Mouse (Mus musculus) liver, embryonic 14.5 days (tissue): ENCODE results near the gene Dlgap1. TPM values are rescaled to one million over a fixed set of nuclear protein-coding genes. Genes with fewer than 3 reads are reported as not detected.

ENCODE experiments used
- ATAC-seq: fragments of 200-750 bp; cut with Nextera tagmentation; 2 replicates; pipeline ENCODE4 v1.8.0; 2017; ENCODE audit warnings: moderate number of reproducible peaks, mild to moderate bottlenecking, moderate library complexity; ENCODE audit not compliant: insufficient read depth
- DNase-seq, 3 experiments: peaks; one replicate each; pipeline ENCODE4 v3.0.0-alpha.2; 2012 to 2013; ENCODE audit warnings: low read depth in 3 of 3, low spot score in 3 of 3
- H3K27ac ChIP-seq: fragments of 300-500 bp; sonication (generic); 2 replicates; pipeline ENCODE4 v1.5.1; 2014; ENCODE audit warnings: moderate library complexity, mild to moderate bottlenecking, control low read depth, inconsistent platforms
- H3K27me3 ChIP-seq: fragments of 300-500 bp; sonication (generic); 2 replicates; pipeline ENCODE4 v1.6.1; 2014; ENCODE audit warnings: mild to moderate bottlenecking, low read length, moderate library complexity; ENCODE audit not compliant: control insufficient read depth, insufficient read depth
- H3K36me3 ChIP-seq: fragments of 300-500 bp; sonication (generic); replicated peaks from 2 replicates; pipeline ENCODE4 v1.6.1; 2014; ENCODE audit warnings: low read depth; ENCODE audit not compliant: control insufficient read depth, insufficient read depth
- H3K4me1 ChIP-seq, 2 experiments: fragments of 200-500 bp in 1 of 2; fragments of 300-500 bp in 1 of 2; sonication (generic) in 1 of 2; replicated peaks; 2 replicates each; pipeline ENCODE4 v1.6.1; 2012 to 2014; ENCODE audit warnings: antibody characterized with exemption in 1 of 2, inconsistent platforms in 1 of 2, low read length in 1 of 2; ENCODE audit not compliant: control insufficient read depth in 2 of 2, insufficient read depth in 2 of 2
- H3K4me2 ChIP-seq: fragments of 300-500 bp; sonication (generic); 2 replicates; pipeline ENCODE4 v1.6.1; 2014; ENCODE audit warnings: low read depth, mild to moderate bottlenecking, control low read depth, moderate library complexity
- H3K4me3 ChIP-seq, 2 experiments: fragments of 200-500 bp in 1 of 2; fragments of 300-500 bp in 1 of 2; sonication (generic) in 1 of 2; 2 replicates each; pipeline ENCODE4 v1.5.1; 2012 to 2014; ENCODE audit warnings: low read depth in 2 of 2, low read length in 2 of 2, mild to moderate bottlenecking in 2 of 2, control low read depth in 1 of 2, inconsistent platforms in 1 of 2, moderate library complexity in 1 of 2; ENCODE audit not compliant: insufficient read depth in 1 of 2
- H3K9ac ChIP-seq: fragments of 300-500 bp; sonication (generic); replicated peaks from 2 replicates; pipeline ENCODE4 v1.6.1; 2014; ENCODE audit warnings: mild to moderate bottlenecking, control low read depth, moderate library complexity
- H3K9me3 ChIP-seq: fragments of 300-500 bp; sonication (generic); 2 replicates; pipeline ENCODE4 v1.6.1; 2016; ENCODE audit warnings: low read length, mixed read lengths; ENCODE audit not compliant: control insufficient read depth
- CTCF ChIP-seq: IDR thresholded peaks from 2 replicates; pipeline ENCODE4 v1.5.1; 2016; ENCODE audit warnings: antibody characterized with exemption, low read depth, control low read depth
- EP300 ChIP-seq: IDR thresholded peaks from 2 replicates; pipeline ENCODE4 v1.6.1; 2016; ENCODE audit warnings: antibody characterized with exemption, low read depth
- WGBS: fragments of 180-500 bp; shearing (Covaris S2); extraction: QIAGEN DNeasy Blood & Tissue Kit; methylation state at CpG from one replicate; pipeline ENCODE4 v1.1.7; 2014; ENCODE audit not compliant: insufficient replicate concordance; 5-methylcytosine and 5-hydroxymethylcytosine counted together
- polyA plus RNA-seq, 2 experiments: library from polyadenylated mRNA; depleted of rRNA in 1 of 2; stranded (reverse) in 1 of 2; unstranded in 1 of 2; fragments of >200 nt; fragmentation: Nextera tagmentation in 1 of 2; extraction: Ambion mirVana in 1 of 2; gene quantifications; 2 replicates each; pipeline versions ENCODE4 v1.2.1 to v1.2.3; 2012 to 2014

Gene Dlgap1
- polyA plus RNA-seq, 2 experiments = 0.01 TPM; not detected in 1

DNA sequence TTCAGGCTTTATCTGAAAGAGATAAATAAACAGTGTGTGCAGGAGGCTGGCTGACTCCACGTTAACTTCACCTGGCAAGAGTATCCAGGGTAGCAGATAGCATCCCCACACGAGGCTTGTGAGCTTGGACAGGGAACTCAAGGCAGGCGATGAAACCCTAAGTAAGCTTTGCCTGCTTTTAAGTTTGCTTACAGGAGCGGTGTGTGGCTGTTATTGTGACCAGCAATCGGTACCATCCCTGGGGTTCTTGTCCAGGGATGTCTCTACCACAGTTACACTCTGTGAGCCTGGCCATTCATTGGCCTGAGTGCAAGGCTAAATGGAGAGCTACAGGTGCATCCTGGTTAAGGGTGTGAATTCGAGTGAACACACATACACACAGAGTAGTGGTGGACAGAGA, 825.8 kb downstream of the Dlgap1 start:
- Histone ChIP-seq H3K4me1 (no peaks in the 10 kb centered on the region), H3K4me3 (no peak overlapping the region), H3K9ac (no peak overlapping the region), H3K36me3 (no peaks in the 10 kb centered on the region), H3K27me3 (no peaks in the 10 kb centered on the region), H3K27ac (no peak overlapping the region), H3K4me2 (no peak overlapping the region), H3K9me3 (no peaks in the 10 kb centered on the region)
- TF ChIP-seq EP300 = no peak
- TF ChIP-seq CTCF = no peak
- DNase-seq (no peak), ATAC-seq (no peak)
- 45% methylated on average over 6 of the region's 6 CpGs for WGBS

DNA sequence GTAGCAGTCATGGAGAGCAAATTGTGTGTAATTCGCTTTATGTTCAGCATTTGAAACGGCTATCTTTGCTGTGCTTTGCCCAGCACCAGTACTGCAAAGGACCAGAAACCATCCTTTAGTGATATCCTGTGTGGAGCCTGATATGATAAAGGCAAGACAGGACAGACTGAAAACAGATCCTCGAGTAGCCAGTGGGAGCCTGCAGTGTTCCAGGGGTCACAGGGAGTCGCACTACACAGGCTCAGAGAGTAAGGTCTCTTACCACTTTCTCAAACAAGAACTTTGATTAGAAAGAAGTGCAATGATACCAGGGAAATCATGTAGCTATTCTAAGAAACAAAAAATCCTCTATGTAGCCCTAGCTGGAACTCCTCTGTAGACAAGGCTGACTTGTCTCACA, 826.3 kb downstream of the Dlgap1 start:
- Histone ChIP-seq H3K27ac (no peak overlapping the region), H3K9me3 (no peaks in the 10 kb centered on the region), H3K27me3 (no peaks in the 10 kb centered on the region), H3K4me1 (no peaks in the 10 kb centered on the region), H3K36me3 (no peaks in the 10 kb centered on the region), H3K4me2 (no peak overlapping the region), H3K4me3 (no peak overlapping the region), H3K9ac (no peak overlapping the region)
- 49% methylated on average over 4 of the region's 4 CpGs for WGBS
- DNase-seq (no peak), ATAC-seq (no peak)
- TF ChIP-seq EP300 = no peak
- TF ChIP-seq CTCF = no peak

DNA sequence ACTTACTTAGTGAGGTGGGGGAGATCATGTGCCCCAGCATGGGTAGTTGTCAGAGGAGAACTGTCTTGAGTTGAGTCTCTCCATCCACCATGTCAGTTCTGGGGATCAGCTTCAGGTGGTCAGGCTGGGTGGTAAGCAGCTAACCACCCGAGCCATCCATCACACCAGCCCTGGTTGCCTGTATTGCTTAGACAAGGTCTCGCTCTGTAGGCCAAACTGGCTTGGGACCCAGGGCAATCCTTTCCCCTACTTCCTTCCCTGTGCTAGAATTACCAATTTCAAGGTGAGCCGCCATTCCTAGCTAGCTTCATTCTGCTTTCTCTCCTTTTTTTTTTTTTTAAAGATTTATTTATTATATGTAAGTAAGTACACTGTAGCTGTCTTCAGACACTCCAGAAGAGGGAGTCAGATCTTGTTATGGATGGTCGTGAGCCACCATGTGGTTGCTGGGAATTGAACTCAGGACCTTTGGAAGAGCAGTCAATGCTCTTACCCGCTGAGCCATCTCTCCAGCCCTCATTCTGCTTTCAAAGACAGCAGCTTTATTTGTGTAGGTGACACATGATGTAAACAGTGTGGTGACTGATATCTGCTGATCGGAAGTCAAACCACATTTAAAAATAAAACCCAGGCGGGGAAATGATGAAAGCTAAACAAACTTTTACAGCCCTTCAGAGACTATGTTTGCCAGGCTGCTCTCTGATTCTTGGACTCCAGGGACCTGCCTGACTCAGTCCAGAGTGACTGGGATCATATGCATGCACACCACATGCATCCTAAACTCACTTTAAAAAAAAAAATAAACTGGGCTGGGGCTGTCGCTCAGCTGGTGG, 828.3 kb downstream of the Dlgap1 start:
- ATAC-seq (no peak), DNase-seq (no peak)
- Histone ChIP-seq H3K4me2 (no peak overlapping the region), H3K9ac (no peak overlapping the region), H3K27me3 (no peaks in the 10 kb centered on the region), H3K9me3 (no peaks in the 10 kb centered on the region), H3K4me1 (no peaks in the 10 kb centered on the region), H3K36me3 (no peaks in the 10 kb centered on the region), H3K27ac (no peak overlapping the region), H3K4me3 (no peak overlapping the region)
- no peak for TF ChIP-seq CTCF
- TF ChIP-seq EP300 = no peak
- 52% methylated on average over 8 of the region's 8 CpGs for WGBS

DNA sequence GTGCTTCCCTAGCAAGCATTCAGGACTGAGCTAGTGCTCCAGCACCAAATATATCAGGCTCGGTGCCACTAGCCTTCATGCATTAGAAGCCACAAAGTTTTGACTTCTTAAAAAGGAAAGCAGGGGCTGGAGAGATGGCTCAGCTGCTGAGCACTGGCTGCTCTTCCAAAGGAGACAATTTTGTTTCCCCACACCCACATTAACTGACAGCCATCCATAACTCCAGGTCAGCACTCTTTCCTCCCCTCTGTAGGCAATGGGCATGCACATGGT, 828.8 kb downstream of the Dlgap1 start:
- 43% methylated on average over 1 of the region's 1 CpGs for WGBS
- ATAC-seq (no peak), DNase-seq (no peak)
- H3K4me2 ChIP-seq = no peak overlapping the region
- H3K4me1 ChIP-seq = no peaks in the 10 kb centered on the region
- H3K9me3 ChIP-seq = no peaks in the 10 kb centered on the region
- H3K9ac ChIP-seq = no peak overlapping the region
- no peaks in the 10 kb centered on the region for H3K27me3 ChIP-seq
- no peak overlapping the region for H3K4me3 ChIP-seq
- H3K36me3 ChIP-seq = no peaks in the 10 kb centered on the region
- no peak overlapping the region for H3K27ac ChIP-seq
- TF ChIP-seq EP300 (no peak), CTCF (no peak)

DNA sequence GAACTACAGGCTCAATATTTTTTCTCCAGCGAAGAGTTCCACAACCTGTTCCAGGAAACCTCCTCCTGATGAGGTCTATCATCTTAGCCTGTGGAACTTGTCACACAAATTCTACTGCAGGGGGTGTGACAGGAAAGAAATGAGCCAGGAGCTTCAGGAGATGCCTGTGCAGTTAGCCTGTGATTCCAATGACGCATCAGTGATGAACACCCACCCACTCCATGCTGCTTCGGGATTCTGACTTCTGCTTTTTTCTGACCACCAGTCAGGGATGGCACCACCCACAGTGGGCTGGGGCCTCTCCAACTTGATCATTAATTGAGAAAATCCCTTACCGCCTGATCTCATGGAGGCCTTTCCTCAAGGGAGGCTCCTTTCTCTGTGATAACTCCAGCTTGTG, 830.4 kb downstream of the Dlgap1 start:
- DNase-seq (no peak), ATAC-seq (no peak)
- Histone ChIP-seq H3K4me3 (no peak overlapping the region), H3K9me3 (no peaks in the 10 kb centered on the region), H3K9ac (no peak overlapping the region), H3K27ac (no peak overlapping the region), H3K36me3 (no peaks in the 10 kb centered on the region), H3K4me2 (no peak overlapping the region), H3K27me3 (no peaks in the 10 kb centered on the region), H3K4me1 (no peaks in the 10 kb centered on the region)
- TF ChIP-seq EP300 (no peak), CTCF (no peak)
- WGBS = 33% methylated on average over 4 of the region's 4 CpGs
